Mouse (Mus musculus) right cerebral cortex, postnatal 4 days (tissue): ENCODE results near the gene Them5.

Source experiments
- DNase-seq: peaks from one replicate; pipeline ENCODE4 v3.0.0-alpha.2; 2022

Them5 gene

DNA sequence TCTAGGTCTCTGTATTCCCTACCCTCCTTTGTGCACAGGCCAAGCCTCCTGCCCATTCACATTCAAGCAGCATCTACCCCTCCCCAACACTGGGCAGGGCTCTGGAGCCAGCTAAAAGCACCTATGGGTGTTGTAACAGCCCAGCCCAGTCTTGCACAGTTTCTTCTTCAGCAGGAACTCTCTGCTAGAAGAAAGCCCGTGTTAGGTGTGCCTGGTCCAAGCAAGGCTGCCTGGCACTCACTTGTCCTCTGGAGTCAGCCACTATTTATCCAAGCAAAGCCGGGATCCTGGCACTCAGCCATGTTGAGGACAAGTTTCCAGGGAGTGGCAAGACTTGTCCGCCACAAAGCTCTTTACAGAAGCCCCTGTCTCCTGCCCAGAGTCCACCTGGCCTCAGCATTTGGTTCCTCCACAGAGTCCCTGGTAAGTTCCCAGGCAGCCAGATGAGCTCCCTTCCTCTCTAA lies at the start of gene Them5:
Gene Them5, plus strand, starts transcription at position 141 of the 464 bp plus-strand sequence.
- no peak for DNase-seq

DNA sequence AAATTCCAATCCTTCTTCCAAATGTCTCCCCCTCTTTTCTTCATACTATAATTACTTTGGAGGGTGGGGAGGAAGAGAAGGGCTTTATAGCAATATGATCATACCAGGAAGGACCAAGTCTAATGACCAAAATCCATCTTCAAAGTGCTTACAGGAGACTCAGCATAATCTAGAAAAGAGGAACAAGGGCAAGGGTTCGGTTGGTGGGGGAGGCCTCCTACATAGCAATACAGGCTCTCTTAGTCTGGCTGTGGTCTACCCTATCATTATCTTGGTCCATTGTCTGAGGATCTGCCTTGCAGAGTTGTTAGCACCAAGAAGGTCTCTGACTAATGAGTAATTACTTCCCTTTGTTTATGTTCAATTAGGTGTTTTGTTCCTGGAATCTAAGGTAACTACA lies 36.4 kb upstream of the Them5 start:
- DNase-seq: no peak

DNA sequence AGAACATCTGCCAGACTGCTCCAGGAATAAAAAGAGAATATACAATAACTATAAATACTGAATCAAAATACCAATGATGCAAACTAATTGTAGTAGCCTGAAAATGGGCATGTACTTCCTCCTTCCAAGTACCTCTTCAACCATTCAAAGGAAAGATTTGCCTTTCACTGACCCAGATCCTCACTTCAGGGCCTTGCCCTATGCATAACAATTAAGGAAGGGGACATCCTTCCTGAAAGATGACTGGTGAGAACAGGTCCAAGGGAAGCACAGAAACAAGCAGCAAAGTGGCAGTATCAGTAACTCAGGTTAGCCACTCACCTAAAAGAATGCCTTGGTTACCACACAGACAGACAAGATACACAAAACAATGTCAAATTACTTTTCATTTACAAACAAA lies 34.9 kb upstream of the Them5 start:
- no peak for DNase-seq

DNA sequence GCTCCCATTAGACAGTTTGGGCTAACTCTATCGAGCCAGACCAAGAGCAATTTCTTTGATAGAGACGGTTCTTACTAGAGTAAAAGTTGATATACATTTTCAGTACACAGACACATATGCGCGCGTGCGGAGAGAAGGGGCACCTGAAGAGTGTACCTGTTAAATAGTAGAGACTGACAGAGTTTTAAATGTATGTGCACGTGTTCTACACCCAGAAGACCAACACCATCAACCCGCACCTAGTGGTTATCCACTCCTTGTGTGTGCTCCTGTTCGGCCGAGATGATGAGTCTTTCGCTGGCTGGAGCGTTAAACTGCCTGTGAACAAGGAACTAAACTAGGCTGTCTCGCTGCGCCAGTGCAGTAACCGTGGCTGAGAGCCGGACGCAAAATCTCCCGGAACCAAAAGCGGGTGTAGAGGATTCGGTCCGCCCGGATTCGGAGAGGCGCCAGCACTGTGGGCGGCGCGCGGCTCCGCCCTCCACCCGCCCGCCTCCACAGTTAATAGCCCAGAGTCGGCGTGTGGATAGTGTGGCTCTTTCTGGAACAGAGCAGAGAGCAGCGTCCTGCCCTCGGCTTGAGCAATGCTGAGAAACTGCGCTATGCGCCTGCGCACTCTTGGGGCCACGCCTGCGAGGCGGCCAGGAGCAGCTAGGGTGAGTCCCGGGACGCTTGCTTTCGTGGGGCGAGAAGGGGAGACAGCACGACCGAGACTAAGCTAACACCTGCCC lies 32.1 kb upstream of the Them5 start, which contains the start of gene Them4:
Gene Them4, plus strand, starts transcription at position 457 of the 731 bp plus-strand sequence.
- peak; percentile 85 for DNase-seq

DNA sequence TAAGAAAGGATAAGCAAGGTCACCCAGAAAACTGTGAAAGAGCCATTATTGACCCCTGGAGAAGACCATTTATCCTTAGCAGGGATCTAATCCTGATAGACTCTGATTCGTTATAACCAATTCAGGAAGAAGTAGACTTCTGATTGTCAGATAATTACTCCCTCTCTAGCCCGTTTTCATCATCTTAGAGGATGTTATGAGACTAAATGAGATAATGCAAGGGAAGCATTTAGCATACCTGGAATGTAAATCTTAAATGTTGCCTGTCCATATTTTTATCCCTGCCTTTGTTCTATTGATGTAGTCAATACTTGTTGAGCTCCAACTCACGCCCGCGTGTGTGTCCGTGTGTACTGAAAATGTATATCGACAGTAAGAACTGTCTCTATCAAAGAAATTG lies 31.4 kb upstream of the Them5 start:
- DNase-seq: peak; percentile 6

DNA sequence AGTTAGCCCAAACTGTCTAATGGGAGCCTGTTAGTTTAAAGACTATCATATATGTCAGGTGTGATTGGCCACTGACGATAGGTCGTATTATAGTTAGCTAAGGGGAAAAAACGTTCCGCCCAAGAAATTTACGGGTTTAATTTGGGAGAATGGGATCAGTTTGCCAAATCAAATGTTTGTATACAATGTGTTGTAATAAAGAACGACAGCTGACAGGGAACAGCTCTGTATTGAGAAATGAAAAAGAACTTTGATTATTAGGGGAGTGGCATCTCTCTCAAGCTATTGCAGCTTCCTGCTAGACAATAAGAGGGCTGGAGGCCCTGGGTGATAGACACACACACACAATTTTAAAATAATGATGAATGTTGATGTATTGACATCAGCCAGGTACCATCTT lies 31.0 kb upstream of the Them5 start:
- DNase-seq: no peak

DNA sequence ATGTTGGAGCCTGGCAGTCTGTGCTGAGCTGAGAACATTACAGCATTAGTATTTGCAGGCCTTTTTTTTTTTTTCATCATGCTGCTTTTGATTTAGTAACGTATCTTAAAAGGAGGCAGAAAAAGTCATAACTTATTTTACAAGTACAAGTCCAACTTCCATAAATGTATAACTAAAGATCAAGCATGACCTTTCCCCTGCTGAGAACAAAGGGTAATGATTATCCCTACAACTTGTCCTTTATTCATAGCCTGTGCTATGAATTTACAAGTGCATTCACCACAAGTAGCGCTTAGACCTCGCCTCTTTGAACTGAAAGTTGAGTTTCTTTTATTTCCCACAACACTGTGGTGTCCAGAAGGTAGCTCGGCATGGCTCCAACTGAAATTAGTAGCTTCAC lies 30.5 kb upstream of the Them5 start:
- no peak for DNase-seq

DNA sequence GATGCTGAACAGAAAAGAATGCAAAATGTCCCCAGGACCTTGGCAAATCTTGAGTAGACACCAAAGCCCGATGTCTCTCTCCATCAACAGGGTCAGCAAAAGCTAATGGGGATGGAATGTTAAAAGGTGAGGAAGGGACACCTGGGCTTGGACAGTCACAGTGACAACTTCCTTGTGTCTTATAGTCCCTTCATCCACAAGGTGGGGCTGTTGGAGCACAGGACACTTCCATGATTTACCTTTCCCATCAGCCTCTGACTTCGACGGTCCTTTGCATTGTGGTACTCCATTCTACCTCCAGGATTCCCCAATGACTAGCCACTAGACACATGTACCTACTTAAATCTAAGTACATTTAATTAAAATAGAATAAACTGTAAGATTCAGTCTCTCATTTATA lies 13.2 kb upstream of the Them5 start:
- DNase-seq: no peak

DNA sequence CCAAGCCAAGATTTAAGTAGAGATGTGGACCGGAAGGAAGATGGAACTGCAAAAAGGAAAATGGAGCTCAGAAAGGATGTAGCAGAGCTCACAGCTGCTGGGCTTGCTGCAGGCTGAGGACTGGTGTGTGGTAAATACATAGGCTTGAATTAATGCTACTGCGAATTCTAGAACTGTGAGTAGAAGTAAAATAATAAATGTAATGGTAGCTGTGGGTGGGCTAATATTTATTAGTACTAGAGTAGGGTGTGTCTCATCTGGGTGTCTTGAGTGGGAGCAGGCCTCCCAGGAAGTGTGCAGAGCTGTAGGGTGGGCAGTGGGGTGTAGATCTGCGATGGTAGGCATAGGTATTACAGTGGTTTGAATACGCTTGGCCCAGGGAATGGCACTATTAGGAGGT lies 7.5 kb upstream of the Them5 start:
- no peak for DNase-seq

DNA sequence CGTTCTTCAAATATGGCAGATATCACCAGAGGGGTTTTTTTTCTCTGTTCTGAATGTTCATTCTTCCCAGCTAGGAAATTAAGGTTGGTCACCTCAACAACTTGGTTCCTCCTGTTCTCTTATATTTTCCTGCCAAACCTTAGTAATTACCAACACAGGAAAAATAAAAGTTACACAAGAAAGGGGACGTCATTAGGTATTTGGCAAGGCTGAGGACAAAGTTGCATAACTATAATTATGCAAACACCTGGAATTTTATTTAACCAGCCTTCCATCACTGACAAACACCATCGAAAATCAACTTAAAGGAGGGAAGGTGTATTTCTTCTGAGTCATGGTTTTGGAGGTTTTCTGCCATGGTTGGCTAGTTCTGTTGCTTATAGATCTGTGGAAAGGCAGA lies 3.4 kb upstream of the Them5 start:
- DNase-seq: no peak

DNA sequence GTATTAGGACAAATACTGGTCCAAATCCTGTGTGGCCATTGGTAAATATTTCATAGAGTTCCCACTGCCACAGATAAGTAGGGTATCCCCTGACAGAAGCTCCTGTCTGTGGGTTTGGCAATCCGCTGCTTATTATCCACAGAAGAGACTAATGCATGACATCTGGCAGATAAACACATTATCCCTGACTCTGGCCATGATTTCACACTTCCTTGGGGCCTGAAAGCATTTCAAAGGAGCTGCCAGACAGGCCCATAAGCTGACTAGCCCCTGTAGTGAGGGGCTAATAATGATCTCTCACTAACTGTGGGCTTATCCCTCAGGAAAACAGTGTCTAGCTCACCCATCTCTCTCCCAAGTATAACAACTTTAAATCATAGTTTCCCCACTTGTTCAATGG lies 653 bp downstream of the Them5 start:
- DNase-seq: no peak

DNA sequence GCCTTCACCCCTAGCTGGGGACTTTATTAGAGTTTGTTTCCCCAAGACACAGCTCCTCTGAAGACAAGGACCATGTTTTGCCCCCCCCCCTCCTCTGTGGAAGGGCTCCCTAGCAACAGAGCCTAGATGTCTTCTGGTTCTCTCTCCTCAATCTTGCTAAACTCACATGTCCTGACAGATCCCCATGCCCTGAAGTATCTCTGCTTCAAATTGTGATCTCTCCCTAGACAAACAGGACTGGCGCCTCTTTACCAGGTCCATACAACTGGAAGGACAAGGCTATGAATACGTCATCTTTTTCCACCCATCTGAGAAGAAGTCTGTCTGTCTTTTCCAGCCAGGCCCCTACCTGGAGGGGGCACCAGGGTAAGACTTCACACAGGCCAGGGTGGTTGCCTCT lies 2.3 kb downstream of the Them5 start:
- DNase-seq: no peak

DNA sequence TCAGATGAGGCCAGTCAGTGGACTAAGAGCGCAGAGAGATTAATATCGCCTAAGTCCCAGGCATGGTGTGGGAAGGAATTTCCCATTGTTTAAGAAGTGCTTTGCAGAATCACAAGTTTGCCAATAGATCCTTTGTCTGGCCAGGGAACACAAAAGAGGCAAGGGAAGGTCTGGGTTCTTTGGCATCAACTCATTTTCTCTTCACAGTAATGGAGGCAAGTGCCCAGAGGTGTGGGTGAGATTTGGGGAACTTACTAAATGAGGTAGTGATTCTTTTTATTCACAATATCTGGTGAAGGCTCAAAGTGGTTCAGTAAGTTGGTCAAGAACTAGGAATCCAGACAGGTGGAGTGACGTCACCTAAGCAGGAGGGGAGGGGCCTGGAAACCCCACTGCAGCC lies 3.0 kb downstream of the Them5 start:
- no peak for DNase-seq

DNA sequence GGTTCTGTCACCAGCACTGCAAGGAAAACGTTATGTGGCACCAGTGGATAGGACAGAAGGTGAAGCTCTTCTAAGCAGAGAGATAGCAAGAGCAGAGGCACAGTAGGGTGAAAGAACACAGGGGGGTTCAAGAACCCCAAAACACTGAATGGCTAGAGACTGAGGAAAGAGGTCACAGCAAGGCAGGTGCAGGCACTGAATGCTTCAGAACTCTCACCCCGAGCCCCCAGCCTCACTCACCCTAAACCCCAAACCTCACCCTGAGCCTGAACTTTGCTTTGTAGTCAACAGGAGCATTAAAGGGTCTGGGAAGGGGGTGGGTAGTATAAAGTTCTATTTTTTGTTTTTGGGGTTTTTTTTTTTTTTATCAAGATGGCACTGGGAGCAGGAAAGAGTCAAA lies 6.2 kb downstream of the Them5 start:
- no peak for DNase-seq

DNA sequence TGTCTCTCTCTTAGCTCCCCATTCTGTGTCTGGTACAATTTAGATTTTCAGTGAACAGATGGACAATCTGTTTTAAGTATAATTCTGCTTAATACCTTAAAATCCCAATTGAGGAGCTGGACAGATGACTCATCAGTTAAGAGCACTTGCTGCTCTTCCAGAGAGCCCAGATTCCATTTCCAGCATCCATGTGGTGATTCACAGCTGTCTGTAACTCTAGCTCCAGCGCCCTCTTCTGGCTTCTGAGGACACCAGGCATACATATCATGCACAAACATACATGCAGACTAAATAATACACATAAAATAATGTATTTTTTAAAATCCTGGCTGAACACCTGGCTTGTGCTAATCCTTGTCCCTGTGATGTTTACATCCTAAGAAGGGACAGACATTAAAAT lies 18.9 kb downstream of the Them5 start:
- DNase-seq: peak; percentile 26

DNA sequence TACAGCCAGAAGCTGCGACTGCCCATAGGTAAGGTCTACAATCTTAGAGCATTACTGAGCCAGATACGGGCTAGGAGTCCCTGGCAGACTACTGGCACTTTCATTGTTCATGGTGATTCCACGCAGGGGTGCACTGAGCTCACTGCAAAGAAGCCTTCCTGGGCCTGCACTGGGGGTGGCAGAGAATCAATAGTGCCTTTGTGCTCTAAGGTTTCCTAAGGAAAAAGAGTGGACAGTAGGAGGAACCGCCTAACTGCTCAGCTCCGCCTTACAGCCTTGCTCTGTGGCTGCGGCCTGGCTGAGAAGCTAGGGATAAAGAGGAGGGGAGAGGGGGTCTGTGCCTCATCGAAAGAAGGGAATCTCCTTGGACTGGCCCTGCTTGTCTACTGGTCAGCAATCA lies 20.2 kb downstream of the Them5 start, which contains the start of gene C2cd4d:
Gene C2cd4d, plus strand, starts transcription at position 301 of the 400 bp plus-strand sequence.
- no peak for DNase-seq

DNA sequence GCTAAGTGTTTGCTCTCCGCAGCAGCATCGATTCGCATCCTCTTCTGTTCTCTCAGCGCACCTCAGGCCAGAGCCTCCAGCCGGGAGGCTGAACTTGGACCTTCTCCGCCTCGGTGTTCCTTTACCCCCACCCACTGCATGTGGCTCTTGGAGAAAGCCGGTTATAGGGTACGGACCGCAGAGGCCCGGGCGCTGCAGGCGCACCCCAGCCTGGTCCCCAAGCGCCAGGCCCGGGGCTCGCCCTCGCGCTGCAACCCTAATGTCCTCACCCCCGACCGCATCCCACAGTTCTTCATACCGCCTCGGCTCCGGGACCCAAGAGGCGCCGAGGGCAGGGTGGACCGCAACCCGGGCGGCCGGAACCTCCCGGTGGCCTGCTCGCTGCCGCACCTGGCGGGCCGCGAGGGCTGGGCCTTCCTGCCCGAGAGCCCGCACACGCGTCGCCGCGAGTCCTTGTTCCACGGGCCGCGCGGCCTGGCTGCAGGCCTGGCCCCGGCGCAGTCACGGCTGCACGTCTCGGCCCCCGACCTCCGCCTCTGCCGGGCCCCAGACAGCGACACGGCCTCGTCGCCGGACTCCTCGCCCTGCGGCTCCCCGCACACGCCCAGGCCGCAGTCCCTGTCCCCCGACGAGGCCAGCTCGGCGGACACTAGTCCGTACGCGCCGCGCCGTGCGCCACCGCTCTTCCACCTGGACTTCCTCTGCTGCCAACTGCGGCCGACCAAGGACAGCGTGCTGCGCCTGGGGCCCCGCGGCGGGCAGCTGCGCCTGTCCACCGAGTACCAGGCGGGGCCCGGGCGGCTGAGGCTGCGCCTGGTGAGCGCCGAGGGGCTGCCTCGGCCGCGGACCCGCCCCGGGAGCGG lies 21.6 kb downstream of the Them5 start:
- DNase-seq: peak; percentile 58

DNA sequence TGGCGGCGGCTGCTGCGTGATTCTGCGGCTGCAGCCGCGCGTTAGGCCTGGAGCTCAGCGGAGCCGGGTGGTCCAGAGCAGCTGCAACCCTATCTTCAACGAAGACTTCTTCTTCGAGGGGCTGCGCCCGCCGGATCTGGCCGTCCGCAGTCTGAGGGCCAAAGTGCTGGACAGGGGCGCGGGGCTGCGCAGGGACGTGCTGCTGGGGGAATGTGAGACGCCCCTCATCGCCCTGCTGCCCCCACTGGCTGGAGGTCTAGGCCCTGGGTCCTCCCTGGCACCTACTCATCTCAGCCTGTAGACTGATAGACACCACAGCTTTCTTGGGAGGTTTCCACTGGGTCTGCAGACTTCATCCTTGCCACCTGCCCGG lies 22.2 kb downstream of the Them5 start:
- no peak for DNase-seq

DNA sequence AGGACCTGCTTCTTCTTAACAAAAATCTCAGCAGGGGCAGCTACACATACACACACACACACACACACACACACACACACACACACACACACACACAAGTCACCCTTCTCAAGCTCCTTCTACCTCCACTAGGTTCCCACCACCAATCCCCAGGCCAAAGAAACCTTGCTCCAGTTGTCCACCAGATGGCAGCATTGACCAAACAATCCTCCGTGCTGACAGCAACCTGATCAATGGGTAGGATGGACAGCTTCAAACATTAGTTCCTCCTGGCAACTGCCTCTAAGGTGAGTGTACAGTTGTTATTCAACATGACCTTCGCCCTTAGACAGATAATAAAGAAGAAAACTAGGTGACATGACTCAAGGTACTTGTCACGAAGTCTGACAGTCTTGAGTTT lies 24.9 kb downstream of the Them5 start:
- DNase-seq: peak; percentile 66

DNA sequence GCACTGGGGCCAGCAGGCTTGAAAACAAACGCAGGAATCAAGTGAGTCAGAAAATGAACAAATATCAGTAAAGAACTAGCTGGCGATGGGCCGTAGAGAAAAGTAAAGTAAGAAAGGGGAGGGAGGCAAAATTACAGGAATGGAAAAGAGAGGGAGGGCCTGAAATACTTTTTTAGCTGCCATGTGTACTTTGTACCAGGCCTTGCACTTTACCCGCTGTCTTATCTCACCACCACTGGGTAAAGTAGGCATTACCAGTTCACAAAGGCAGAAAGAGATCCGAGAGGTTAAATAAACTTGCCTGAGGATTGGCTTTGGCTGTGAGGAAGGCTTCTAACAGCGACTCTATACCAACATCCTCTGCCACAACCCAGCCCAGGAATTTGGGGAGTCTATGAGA lies 25.6 kb downstream of the Them5 start:
- DNase-seq: no peak

DNA sequence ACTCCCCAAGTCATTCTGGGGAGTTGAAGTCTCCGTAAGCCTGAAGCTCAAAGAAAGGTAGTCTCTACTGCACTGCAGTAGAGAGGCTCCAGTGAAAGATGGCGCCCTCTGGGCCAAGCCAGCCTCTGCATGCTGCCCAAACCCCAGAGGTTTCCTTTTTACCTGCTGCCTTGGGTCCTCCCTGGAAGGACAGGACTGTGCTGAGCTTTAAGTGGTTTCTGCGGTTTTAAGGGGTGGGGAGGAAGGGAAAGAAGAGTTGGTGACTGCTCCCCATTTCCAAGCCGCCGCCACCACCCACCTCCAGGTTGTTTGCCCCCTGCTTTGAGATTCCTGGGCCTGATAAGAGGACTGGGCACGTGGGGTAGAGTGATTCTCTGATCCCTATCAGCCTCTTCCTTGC lies 26.7 kb downstream of the Them5 start:
- DNase-seq: no peak

DNA sequence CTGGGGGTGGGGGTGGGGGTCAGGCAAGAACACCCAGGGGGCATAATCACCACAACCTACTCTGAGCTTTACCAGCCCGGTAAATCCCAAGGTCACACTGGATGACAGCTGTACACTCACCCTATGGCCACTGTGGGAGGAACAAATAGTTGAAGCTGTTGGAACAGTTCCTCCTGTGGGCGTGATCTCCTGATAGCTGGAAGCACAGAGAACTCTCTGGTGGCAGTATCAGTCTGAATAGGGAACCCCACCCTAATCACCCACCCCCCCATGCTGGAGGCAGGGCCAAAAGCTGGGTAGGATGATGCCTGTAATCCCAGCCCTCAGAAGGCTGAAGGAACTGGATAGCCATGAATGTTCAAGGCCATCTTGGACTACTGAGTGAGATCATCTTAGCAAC lies 27.8 kb downstream of the Them5 start:
- no peak for DNase-seq

DNA sequence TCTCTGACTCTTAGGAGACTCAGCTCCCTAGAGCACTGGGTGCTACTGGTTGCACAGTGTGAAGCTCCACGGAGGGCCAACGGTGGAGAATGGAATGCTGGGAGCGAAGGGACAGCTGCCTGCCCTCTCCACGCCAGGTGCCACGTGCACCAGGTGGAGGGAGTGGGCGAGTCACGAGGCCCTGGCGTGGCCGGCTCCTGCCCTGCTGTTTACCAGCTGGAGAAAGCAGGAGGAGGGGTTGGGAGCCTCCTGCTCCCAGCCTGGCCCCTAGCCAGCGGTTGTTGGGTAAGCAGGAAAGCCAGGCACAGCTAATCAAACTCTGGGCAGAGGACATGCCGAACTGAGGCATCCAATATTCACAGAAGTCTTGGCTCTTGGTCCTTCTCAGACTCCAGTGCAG lies 29.7 kb downstream of the Them5 start:
- DNase-seq: peak; percentile 58

DNA sequence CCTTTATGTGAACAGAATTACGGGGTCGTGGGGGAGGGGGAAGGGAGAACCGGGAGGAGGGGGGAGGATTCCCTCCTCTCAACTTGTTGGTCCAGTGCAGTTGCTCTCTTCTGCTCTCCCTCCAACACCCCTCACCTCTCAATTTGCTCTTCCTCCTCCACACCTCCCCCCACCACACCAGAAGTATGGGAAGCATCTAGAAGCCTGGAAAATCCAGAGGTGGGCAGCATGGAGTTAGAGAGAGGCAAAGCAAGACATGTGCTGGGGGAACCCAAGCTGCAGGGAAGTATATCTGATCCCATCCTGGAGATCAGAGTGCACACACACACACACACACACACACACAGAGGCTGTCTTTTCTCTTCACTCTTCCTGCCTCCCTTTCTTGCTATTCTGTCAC lies 30.1 kb downstream of the Them5 start:
- no peak for DNase-seq
